Mouse (Mus musculus): ENCODE measurements around the gene Cntn1.

The Cntn1 gene

DNA sequence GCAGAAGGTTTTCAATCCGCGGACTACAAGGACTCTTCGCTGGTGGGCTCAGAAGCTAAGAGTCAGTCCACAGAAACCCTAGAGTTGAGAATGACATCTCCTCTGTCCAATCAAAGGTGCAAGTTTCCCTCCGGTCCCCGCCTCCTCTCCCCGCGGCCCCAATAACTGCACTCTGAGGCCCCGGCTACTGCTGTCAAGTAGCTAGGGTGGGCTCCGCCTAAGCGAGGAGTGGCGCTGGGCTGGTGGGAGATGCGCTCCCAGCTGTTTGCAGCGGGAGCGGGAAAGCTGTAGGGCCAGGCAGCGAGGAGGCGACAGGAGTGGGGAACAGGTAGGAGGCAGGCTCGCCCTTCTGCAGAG, at the start of gene Cntn1:
Gene Cntn1, plus strand, starts transcription at position 170 of the 357 bp plus-strand sequence.
- DNase-seq: peak; percentile 88

DNA sequence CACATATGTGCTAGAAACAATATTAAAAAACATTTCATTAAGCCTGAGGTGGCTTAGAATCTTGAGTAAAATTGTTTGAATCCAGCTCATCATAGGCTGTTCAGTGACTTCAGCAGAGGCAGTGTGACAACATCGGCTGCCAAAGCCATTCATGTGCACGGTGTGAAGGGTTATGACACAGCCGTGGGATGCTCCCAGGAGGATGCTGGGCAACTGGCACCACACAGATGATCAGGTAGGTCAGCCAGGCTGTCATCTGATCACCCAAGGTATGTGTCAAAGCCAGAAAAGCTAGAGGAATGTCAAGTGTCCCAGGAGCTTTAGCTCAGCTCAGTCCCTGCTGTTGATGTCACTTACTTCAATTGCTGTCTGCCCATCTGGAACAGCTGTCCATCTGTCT, 49.5 kb upstream of the Cntn1 start:
- DNase-seq: peak; percentile 6

DNA sequence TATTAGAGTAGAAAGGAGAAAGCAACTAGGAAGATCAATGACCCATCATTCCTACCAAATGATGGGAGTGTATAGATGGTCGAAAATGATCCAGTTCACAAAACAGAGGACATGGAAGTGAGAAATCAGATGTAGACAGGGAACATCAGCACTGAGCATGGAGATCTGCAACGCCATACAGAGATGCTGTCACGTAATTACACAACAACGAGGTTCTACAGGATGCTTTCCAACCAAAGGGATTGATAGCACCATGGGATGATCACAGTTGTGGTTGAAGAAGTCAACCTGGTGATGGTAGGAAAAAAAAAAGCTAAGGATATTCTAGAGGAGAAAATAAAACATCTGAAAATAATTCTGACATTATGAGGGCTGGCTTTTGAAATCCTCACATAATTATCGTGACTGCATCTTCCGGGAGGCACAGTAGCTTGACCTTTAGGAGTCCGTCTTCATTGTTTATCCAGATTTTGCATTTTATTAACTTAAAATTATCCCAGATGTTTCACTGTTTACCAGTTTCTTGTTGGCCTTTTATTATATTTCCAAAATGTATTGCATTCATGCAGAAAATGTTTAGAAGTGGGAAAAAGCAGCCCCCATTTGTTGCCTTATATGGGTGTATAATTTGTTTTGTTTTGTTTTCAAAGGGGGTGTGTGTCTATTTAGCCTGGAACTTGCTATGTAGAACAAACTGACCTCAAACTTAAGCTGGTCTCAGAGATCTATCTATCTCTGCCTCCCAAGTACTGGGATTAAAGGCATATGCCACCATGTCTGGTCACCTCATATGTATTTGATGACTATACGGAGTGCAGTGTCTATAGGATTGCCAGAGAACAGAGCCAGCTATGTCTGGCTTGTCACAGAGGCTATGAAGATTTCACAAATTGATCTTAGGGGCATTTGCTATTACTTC, 38.5 kb upstream of the Cntn1 start:
- DNase-seq: no peak

DNA sequence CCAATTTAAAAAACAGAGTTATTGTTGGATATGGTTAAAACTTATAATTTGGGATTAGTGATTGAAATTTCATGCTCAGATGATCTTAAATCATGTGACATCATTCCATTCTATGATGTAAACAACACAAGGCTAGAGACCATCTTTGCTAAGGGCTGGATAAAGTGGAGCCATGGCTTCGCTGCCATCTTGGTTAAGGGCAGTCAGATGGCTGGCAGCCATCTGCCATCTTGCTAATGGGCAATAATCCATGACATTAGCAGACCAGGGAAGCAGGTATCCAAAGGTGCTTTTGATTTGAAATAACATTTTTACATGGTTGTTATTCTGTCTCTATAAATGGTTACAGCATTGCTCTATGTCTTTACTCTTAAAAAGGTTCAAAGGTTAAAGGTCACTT, 16.9 kb upstream of the Cntn1 start:
- DNase-seq: no peak

DNA sequence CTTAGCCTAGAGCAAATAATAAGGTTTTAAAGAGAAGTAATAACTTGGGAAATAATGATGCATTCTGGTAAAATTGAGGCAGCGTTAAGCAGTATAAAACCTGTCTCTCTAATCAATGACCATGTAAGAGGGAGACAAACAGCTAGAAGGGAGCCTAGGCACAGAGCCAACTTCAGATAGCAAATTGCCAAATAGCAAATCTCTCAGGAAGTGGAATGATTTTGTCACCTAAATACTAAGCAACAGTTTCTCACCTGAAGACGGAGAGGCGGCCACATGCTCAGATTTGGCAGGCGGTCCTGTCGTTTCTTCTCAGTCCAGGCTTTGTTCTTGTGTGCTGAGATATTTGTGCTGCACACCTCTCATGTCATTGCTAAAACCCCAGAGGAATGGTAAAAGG, 8.4 kb upstream of the Cntn1 start:
- no peak for DNase-seq

DNA sequence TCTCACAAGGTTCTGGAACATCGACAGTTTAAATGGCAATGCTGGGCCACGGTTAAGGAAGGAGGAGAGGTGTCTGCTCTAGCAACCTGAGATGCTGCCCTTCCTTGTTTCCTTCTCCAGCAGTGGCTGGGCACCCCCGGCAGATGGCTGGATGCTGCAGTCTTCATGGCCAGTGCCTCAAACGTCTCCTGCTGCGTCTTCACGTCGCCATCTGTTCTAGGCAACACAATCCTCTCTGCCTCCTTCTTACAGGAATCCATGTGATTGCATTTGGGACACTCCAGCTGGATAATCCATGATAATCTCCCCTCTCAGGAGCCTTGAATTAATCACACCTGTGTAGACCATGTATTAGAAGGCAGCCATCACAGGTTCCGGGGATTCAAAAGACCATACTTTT, 4.9 kb upstream of the Cntn1 start:
- DNase-seq: peak; percentile 76

DNA sequence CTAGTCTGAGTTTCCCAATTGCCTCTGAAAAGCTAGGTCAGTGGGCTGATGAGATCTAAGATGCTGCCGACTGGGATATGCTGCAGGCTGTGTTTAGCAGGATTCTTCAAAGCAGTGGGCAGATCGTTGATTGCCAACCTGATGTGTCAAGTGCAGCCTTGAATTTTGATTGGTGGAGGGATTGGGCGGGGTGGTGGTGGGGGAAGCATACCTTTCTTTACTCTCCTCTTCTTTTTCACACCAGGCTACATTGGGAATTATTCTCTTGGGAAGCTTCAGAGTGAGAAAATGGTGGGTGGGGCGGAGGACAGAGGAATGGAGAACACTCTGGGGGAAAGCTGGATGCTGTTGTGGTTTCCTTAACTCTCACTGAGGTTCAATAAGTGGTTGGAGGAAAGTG, 2.9 kb upstream of the Cntn1 start:
- DNase-seq: no peak

DNA sequence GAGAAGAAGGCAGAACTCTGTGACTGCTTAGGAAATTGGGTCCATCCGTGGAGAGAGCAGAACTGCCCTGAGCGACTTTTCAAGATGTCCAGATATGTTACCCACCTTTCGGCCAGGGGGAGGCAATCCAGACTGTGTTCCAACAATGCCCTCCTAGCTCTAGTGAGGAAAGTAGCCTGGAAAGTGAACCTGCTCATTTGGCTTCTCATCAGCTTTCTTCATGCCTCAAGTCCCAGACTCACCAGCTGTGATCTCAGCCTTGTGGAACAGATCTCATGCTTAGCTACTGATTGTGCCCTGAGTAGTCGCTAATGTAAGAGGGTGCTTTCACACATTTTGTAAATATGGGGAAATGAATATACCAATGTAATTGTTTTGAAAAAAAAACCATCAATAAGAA, 2.4 kb upstream of the Cntn1 start:
- DNase-seq: no peak

DNA sequence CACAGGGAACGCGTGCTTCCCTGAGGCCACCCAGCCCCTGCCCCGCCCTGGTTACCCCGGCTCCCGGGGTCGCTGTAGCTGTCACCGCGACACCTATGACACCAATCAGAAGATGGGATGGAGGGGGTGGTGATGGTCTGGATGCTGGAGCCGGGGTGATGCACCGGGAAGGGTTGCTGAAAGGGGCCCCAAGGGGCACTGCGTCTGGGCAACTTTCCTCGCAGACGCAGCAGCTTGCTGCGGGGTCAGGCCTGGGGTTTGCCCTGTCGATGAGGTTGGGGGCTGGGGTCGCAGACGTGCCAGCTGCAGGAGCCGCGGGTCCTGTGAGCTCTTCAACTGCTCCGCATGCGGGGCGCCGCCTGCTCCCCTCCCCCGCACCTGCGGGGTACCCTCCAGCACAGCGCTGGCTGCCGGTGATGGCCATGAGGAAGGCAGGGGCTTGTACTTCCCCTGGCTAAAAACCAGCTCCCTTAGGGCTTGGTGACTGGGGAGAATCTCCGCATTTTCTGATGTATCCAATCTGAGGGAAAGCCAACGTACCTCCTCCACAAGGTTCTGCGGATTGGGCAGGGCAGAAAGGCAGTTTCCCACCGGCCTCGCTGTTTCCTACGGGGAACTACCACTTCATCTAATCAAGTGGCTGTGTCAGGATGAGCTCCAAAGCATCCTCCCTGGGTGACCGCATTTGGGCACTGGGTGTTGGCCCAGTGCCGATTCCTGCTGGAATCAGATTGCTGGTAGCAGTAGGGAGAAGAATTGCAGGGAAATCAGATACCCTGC, 578 bp downstream of the Cntn1 start:
- DNase-seq: peak; percentile 90

DNA sequence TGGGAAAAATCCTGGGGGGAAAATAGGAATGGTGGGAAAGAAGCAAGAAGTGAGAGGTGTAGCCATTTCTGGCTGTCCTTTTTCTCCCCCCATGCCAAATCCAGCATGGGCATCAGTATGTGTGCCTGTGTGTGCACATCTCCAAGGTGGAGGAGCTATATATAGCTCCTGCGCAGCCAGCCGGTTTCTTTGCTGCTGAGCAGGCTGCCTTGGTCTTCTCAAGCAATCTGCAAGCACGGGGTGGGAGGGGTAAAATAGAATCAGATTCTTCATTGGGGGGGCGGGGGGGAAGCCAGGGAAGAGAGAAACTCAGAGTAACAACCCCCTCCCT, 1.1 kb downstream of the Cntn1 start:
- no peak for DNase-seq

DNA sequence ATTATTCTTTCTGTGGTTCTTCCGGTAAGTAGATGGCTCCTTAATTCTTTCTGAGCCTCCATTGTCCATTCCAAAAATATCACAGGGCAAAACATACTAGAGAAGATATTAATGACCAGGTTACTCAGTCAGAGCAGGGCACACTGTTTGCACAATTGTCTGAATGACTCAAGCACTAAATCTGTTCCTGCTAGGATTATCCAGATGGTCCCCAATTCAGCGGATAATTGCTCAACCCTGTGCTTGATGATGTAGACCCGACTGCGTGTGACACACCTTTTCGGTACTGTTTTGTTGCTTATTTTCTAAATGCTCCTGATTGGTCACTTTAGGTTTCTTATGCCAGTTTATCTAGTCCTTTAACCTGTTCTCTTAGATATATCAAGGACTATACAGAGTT, 6.6 kb downstream of the Cntn1 start:
- DNase-seq: no peak

DNA sequence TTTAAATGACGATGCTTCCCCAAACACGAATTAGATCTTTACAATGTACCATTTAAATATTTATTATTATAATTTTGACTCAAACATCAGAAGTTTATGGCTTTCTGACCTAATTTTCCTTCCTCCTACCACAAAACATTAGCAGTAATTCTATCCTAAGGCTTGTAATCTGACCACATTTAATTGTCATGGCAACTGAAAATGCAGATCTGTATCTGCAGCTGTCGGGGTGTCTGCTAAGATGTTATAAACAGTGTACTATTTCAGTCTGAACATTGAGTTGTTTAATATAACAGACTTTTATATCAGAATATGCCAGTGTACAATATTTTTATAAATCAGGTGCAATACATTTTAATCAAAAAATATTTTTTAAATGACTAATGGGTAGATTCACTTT, 10.0 kb downstream of the Cntn1 start:
- DNase-seq: no peak

DNA sequence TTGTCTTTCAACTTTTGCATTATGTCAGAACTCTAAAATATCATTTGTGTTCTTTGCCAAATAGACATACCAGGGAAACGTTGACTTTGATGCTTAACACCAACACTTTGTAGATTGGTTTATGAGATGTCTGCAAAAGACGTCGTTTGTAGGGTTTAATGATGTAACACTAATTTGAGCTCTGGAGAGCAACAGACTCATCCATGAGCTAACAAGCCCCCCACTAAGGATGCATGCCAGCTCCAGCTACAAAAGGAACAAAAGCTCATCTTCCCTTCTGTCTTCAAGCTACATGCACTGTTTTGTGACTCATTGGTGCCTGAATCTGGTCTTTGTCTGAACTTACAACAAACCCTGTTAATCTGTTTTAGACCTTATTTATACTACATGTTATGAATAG, 28.5 kb downstream of the Cntn1 start:
- DNase-seq: no peak

DNA sequence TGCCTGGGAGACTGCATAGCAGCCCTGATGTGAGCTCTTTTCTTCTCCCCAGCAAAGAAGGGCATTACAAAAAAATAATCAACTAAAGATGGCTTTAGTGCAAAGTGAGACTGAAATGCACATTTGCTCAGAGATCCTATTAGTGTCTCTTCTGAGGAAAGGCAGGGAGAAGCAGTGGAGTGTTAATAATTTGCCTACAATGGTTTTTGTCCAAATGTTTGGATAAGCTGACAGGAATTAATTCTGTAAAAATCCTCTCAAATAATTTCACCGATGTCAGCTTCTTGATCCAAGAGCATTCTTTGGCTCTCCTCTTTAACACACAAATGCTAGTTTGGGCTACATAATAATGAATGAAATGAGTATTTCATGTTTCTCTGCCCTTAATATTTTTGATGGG, 34.9 kb downstream of the Cntn1 start:
- no peak for DNase-seq

DNA sequence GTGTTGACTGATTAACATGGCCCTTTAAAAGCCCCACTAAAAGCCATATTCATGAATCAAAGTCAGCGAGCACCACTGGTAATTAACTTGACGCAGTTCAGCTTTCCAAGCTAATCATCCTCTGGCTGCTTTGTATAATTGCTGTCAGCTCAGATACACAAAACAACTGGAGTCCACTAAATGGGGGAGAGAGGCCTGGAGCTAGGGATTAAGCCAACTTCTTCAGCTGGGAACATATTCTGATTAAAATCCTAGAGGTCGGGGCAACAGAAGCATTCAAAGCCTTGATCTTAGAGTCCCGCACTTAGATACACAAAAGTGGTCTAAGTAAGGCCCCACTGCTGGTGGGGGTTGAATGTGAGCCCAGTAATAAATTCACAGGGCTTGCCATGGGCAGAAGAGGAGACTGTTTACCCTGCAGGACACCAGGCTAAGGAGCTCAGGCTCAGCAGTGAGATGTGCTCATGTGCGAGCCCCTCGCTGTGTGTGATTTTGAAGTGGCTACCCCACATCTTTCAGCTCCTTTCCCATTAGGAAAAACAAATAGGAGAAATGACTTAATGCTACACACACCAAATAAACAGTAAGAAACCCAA, 36.8 kb downstream of the Cntn1 start:
- DNase-seq: no peak

DNA sequence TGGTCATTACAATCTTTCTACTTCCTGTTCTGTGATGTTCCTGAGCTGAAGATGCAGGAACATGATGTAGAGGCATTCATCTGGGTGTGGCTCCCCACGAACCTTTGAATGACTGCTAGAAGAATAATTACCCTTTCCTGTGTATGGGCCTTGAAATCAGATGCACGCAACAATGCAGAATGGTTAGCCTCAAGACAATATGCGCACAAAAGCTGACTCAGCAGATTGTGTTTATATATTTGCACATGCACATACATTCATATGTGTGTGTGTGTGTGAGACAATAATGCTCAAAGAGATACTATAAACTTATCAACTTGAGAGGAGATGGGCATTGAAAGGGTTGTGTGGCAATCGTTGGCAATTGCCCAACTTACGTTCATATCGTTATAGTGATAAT, 39.8 kb downstream of the Cntn1 start:
- DNase-seq: no peak

DNA sequence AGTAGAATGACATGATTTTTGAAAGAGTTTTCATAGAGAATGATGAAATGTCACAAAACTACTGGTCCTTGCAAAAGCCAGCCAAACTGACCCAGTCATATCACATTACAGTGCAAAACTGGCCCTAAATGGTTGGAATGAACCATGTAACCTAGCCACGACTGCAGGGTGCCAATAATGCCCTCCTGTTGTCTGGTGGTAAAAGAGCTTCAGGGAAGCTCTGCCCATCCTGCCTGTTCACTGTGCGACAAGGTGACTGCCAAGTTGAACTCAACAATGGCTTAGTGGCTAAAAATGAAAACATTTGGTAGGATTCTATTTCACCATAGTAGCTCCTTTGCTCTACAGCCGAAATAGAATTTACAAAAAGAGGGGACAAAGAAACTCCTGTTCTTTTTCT, 41.1 kb downstream of the Cntn1 start:
- DNase-seq: peak; percentile 48

DNA sequence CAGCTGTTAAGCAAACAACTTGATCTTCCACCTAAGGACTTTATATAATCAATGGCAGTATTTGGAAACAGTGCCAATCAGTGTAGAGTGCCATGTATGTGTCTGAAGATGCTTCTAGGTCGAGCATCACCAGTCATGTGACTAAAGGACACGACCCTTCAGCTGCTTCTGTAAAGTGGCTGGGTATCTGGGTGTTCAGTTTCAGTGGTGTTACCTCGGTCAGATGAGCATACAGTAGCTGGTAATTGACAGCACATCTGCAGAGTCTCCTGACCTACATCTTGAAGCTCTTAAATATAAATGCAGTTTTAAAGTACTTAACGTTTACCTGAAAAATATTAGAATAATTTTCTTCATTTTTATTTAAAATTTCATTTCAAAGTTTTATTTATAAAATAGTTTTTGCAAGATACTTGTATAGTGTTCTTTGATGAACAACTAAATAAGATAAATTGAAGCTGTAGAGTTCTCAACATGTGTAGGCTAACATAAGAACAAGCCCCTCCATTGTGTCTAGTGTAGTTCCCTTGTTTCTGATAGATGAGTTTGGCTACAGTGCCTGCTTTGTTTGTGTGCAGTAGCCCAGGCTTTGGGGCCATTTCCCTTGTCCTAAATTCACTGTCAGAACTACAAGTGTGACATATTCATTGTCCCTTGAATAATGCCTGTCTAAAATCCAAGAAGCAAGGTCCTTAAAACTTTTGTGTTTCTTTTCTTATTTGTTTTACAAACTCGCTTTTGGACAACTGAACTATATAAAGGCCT, 48.6 kb downstream of the Cntn1 start:
- no peak for DNase-seq

DNA sequence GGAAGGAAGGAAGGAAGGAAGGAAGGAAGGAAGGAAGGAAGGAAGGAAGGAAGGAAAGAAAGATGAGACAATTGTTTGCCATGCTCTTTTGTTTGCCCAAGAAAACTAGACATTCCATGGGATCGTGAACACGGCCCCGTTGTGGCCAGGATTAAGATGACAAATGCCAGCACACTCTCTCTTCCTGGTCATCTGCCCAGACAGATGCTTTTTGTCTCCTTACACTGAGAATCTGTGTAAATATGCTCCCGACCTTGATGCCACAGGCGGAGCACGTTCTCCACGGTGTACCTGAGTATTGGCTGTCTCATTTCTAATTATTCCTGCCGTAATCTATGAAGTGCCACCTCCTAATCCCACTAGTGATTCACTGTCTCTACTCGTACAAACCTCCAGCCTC, 51.0 kb downstream of the Cntn1 start:
- DNase-seq: no peak

DNA sequence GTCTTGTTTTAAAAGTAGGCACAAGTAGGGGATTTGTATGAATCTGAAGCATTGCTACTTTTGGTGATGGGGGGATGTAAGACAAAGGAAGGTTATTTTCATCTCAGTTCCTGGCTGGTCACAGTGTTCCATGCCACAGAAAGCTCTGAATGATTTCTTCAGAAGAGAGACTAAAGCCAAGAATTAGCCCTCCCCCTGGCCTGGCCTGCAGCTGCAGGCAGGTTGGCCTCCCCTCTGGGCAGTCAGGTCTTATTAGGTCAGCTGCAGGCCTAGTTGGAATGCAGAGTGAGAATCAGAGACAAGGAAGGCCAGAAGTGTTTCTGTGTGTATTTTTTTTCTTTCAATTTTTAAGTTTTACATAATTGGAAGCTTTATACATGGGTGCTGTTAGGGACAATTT, 61.5 kb downstream of the Cntn1 start:
- peak; percentile 29 for DNase-seq

DNA sequence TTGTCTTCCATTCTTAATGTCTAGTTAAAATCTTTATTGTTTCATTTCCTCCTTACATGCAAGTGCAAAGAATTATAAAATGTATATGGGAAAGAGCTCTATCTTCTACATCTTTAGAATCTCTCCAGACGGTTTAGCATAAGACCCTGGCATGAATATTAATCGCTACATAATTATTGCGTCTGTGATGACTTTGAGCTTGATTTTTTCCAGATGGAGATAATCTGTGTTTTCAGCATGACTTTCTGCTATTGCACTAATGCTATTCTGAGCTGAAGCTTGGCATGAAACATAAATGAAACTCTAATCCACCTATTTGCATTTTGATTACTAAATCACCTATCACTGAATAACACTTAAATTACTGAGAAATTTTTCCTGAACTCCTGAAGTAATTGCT, 82.0 kb downstream of the Cntn1 start:
- DNase-seq: no peak

DNA sequence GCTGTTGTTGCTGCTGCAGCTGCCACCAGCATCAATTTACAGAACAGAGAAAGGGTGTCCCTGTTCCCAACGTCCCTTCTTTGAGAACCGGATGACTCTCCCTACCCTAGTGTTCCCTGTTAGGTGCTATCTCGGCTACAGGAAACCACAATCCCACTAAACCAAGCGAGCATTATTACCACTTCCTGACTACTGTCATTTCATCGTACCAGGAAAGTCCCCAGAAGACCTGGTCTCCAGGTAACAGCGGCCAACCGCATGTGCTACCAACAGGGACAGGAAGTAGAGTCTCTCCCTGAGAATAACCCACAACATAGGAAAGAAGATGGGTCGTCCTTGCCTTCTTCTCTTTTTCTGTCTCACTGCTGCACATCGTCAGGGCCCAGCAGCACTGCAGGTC, 83.3 kb downstream of the Cntn1 start:
- DNase-seq: no peak

DNA sequence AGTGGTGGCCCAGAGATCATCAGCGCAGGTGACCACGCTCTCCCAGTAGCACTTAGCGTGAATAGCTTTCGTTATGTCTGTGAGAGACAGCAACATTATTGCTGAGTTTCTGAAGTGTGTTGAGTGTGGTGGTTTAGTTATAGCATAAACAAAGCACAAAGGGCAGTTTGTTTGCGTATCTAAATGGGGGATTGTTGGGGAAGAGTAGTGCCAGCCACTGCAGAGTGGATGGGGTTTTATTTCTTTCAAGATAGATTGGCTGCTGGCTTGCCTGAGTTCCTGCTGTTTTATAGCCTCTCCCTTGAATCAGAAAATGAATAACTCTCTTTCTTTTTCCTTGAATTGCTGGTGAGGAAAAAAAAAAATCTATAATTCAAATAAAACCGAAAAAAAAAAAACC, 86.1 kb downstream of the Cntn1 start:
- no peak for DNase-seq

All from cerebellum, adult 11-12 months (tissue).